Mouse (Mus musculus) embryo, embryonic 9.5 days (tissue): ENCODE results near the gene Abcc12.

Experiments
- DNase-seq: peaks from one replicate; pipeline ENCODE4 v3.0.0-alpha.2; 2017; ENCODE audit errors: extremely low spot score

Gene Abcc12

GRCm38 (mm10) chr8:86578076-86578475 lies 2.4 kb downstream of the Abcc12 start:
- no peak for DNase-seq

GRCm38 (mm10) chr8:86577547-86577946 lies 2.9 kb downstream of the Abcc12 start:
- no peak for DNase-seq

GRCm38 (mm10) chr8:86563674-86564073 lies 16.8 kb downstream of the Abcc12 start:
- DNase-seq, result no peak

DNA sequence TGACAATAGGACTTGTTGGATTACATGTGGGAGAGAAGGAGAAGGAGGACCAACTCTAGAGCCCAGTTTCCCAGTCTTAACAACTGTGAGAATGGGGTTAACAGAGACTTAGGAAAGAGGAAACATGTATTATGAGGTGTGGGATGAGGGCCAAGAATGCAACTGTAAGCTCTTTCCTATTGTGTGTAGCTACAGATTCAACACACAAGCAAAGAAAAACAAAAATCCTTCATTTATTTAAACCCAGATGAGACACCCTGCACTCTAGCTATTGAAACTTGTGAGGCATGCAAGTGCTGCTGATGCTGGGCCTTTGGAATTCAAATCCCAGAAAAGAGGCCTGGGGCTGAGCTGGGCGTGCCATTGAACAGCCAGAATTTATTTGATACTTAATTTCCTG lies 18.7 kb downstream of the Abcc12 start:
- DNase-seq, result no peak

GRCm38 (mm10) chr8:86560688-86561065 lies 19.8 kb downstream of the Abcc12 start:
- DNase-seq, result no peak

GRCm38 (mm10) chr8:86559947-86560687 lies 20.4 kb downstream of the Abcc12 start:
- DNase-seq, result no peak

GRCm38 (mm10) chr8:86557186-86558045 lies 23.1 kb downstream of the Abcc12 start:
- no peak for DNase-seq

GRCm38 (mm10) chr8:86555564-86555963 lies 24.9 kb downstream of the Abcc12 start:
- no peak for DNase-seq

DNA sequence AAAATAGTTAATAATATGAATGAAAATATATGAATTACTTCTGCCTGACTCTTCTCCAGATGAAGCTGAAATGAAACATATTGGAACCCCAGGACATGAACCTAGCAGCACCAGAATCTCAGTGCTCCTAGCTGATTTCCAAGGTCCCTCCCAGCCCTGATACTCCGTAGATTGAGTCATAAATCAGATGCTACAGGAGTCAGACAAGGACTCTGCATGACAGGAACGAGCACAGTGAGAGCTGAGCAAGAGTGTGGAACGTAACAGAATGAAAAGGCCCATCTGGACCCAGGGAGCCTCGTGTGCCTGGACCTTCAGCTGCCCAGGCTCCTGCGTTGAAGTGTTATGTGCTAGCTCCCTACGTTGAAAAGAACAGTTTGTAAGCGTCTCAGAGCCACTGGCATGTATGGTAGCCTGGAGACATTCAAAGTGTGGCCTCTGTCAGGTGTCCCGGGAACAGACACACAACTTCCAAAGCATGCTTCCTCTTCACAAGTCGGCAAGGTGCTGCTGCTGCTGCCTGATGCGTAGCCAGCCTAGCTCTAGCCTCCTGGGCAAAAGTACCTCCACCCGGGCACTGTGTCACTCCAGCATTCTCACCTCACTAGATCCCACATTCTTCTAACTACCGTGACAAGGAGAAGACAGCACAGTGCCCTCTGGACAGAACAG lies 26.1 kb downstream of the Abcc12 start:
- DNase-seq, result no peak

GRCm38 (mm10) chr8:86550516-86550915 lies 30.0 kb downstream of the Abcc12 start:
- DNase-seq, result no peak

- no peak for DNase-seq
These were observed 34.5 kb downstream of the Abcc12 start for GRCm38 (mm10) chr8:86546001-86546400.

DNA sequence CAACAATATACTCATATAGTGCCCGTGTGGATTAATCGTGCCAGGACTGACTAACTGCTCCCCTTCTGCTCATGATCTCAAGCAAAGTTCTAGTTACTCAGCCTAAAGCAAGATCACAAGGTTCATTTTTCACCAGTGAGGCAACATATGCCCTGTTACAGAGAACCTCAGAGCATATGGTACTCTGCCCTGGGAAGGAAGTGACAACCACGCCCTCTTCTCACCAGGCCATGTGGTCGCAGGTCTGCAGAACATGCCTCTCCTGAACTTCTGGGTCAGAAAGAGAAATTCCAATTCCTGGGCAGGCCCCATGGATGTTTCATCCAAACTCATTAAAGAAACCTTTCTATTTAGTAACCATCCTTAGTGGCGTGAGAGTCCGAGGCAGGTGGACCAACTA lies 39.6 kb downstream of the Abcc12 start:
- DNase-seq, result no peak

- DNase-seq, result no peak
These were observed 40.1 kb downstream of the Abcc12 start for GRCm38 (mm10) chr8:86540376-86540775.

DNA sequence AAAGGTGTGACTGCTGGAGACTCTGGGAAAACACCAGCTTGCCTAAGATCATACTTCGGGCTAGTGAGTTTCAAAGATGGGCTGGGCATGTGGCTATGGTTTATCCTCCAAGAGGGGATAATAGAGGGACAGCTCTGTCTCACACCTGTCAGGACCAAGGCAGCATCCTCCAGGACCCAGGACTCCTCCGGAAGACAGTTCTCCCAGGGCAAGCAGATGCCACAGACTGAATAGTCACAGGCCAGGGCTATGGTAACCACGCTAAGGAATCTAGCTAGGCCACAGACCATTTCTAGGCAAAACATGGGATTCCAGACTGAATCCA lies 43.9 kb downstream of the Abcc12 start:
- no peak for DNase-seq

GRCm38 (mm10) chr8:86535791-86536662 lies 44.5 kb downstream of the Abcc12 start:
- DNase-seq, result peak; percentile 75

GRCm38 (mm10) chr8:86535068-86535560 lies 45.4 kb downstream of the Abcc12 start:
- DNase-seq, result no peak

GRCm38 (mm10) chr8:86529714-86530113 lies 50.8 kb downstream of the Abcc12 start:
- DNase-seq, result no peak

GRCm38 (mm10) chr8:86527336-86528029 lies 53.0 kb downstream of the Abcc12 start:
- DNase-seq, result no peak

- no peak for DNase-seq
These were observed 53.7 kb downstream of the Abcc12 start for GRCm38 (mm10) chr8:86526808-86527207.

DNA sequence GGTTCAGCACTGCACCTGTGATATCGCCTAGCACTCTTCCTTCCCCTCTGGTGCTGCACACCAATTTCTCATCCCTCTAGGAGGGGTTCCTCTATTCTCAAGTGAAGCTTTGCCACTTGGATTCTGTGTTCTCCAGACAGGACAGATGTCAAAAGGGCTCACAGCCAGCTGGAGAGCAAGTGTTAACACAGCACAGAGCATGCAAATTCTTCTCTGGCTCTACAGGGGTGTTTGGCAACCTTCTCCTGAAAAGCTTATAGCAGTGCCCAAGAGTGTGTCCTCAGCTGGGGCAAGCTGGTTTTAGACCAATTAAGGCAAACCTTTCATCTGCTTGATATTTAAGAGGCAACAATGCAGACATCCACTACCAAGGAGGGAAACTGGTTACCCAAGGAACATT lies 66.3 kb downstream of the Abcc12 start:
- DNase-seq, result no peak

GRCm38 (mm10) chr8:86512886-86513285 lies 67.6 kb downstream of the Abcc12 start:
- DNase-seq, result peak; percentile 20
